Mouse (Mus musculus) forebrain, embryonic 16.5 days (tissue): ENCODE measurements at regions not wholly inside any gene's neighbourhood (a gene's known extent, or its start where the extent isn't known, plus 50 kb on each side); places are given as distances from the start of the nearest gene placed in this dataset.

Experiments used
- ATAC-seq: fragments of 200-750 bp; cut with Nextera tagmentation; 2 replicates; pipeline ENCODE4 v1.8.0; 2017; ENCODE audit warnings: mild to moderate bottlenecking, moderate library complexity
- H3K27ac ChIP-seq: fragments of 300-500 bp; sonication (generic); 2 replicates; pipeline ENCODE4 v1.5.1; 2014; ENCODE audit warnings: low read length, control low read depth
- H3K27me3 ChIP-seq: fragments of 300-500 bp; sonication (generic); replicated peaks from 2 replicates; pipeline ENCODE4 v1.6.1; 2014; ENCODE audit warnings: low read length; ENCODE audit not compliant: control insufficient read depth, insufficient read depth
- H3K36me3 ChIP-seq: fragments of 300-500 bp; sonication (generic); 2 replicates; pipeline ENCODE4 v1.6.1; 2014; ENCODE audit not compliant: control insufficient read depth, insufficient read depth
- H3K4me1 ChIP-seq: fragments of 300-500 bp; sonication (generic); replicated peaks from 2 replicates; pipeline ENCODE4 v1.6.1; 2014; ENCODE audit warnings: low read length; ENCODE audit not compliant: control insufficient read depth, insufficient read depth
- H3K4me2 ChIP-seq: fragments of 300-500 bp; sonication (generic); 2 replicates; pipeline ENCODE4 v1.6.1; 2014; ENCODE audit warnings: mild to moderate bottlenecking, low read length, control low read depth
- H3K4me3 ChIP-seq: fragments of 300-500 bp; sonication (generic); replicated peaks from 2 replicates; pipeline ENCODE4 v1.5.1; 2014; ENCODE audit warnings: mild to moderate bottlenecking, low read length, control low read depth
- H3K9ac ChIP-seq: fragments of 300-500 bp; sonication (generic); replicated peaks from 2 replicates; pipeline ENCODE4 v1.6.1; 2014; ENCODE audit warnings: low read depth, low read length, control low read depth
- H3K9me3 ChIP-seq: fragments of 300-500 bp; sonication (generic); 2 replicates; pipeline ENCODE4 v1.6.1; 2016; ENCODE audit warnings: low read length; ENCODE audit not compliant: control insufficient read depth
- WGBS: fragments of 180-500 bp; shearing (Covaris S2); extraction: QIAGEN DNeasy Blood & Tissue Kit; methylation state at CpG from one replicate; pipeline ENCODE4 v1.1.7; 2014; 5-methylcytosine and 5-hydroxymethylcytosine counted together

GRCm38 (mm10) chr1:193715328-193715727 lies 345.2 kb upstream of the Camk1g start:
- Histone ChIP-seq H3K4me3 (no peak overlapping the region), H3K27ac (no peak overlapping the region), H3K36me3 (no peaks in the 10 kb centered on the region), H3K9ac (no peak overlapping the region), H3K9me3 (no peaks in the 10 kb centered on the region), H3K27me3 (no peaks in the 10 kb centered on the region), H3K4me2 (no peak overlapping the region), H3K4me1 (peaks cover 6% of the 10 kb centered on the region; the same call in 1 of the 2 replicates)
- WGBS: 85% methylated on average over 4 of the region's 4 CpGs
- ATAC-seq: no peak

DNA sequence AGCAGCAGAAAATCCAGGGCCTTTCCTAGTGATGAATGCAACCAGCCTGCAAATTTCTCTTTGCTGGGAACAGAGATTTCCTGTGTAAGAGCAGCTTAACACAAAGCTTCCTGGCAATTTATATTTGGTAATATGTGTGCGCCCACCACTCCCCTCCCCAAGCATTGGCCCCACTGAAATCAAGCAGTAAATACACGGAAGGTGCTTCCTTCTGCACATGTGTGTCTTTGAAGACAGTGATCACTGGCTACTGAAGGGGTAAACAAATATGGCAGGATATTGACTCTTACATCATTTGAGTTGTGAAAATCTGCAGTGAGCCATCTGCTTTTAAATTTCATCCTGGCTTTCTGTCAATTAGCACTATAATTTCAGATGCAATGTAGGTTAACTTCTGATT lies 344.5 kb upstream of the Camk1g start:
- peaks cover 6% of the 10 kb centered on the region; the same call in 1 of the 2 replicates for H3K4me1 ChIP-seq
- H3K9ac ChIP-seq: no peak overlapping the region
- no peaks in the 10 kb centered on the region for H3K36me3 ChIP-seq
- peak overlapping the region; percentile 73 for H3K27ac ChIP-seq
- no peaks in the 10 kb centered on the region for H3K9me3 ChIP-seq
- 67% methylated on average over 2 of the region's 2 CpGs for WGBS
- no peaks in the 10 kb centered on the region for H3K27me3 ChIP-seq
- H3K4me3 ChIP-seq: no peak overlapping the region
- peak; percentile 36; the same call in 1 of the 2 replicates for ATAC-seq
- no peak overlapping the region for H3K4me2 ChIP-seq

- H3K4me2 ChIP-seq: no peak overlapping the region
- peaks cover 10% of the 10 kb centered on the region for H3K4me1 ChIP-seq
- no peaks in the 10 kb centered on the region for H3K36me3 ChIP-seq
- no peaks in the 10 kb centered on the region for H3K27me3 ChIP-seq
- no peak for ATAC-seq
- H3K4me3 ChIP-seq: no peak overlapping the region
- no peaks in the 10 kb centered on the region for H3K9me3 ChIP-seq
- WGBS: 35% methylated on average over 2 of the region's 2 CpGs
- H3K9ac ChIP-seq: no peak overlapping the region
- H3K27ac ChIP-seq: no peak overlapping the region
These were observed 335.1 kb upstream of the Camk1g start for GRCm38 (mm10) chr1:193705205-193705604.

- Histone ChIP-seq H3K27me3 (no peaks in the 10 kb centered on the region), H3K4me1 (peaks cover 22% of the 10 kb centered on the region), H3K27ac (peak overlapping the region; percentile 2; the same call in 1 of the 2 replicates), H3K36me3 (no peaks in the 10 kb centered on the region), H3K4me2 (peak overlapping the region; percentile 45), H3K9ac (peak overlapping the region; percentile 27), H3K4me3 (peak overlapping the region; percentile 21), H3K9me3 (no peaks in the 10 kb centered on the region)
- WGBS: 7% methylated on average over 15 of the region's 15 CpGs
- ATAC-seq: peak; percentile 61
These were observed 332.8 kb upstream of the Camk1g start for GRCm38 (mm10) chr1:193702707-193703419.

GRCm38 (mm10) chr1:193700217-193700616 lies 330.1 kb upstream of the Camk1g start:
- Histone ChIP-seq H3K36me3 (no peaks in the 10 kb centered on the region), H3K4me1 (peaks cover 22% of the 10 kb centered on the region), H3K27me3 (no peaks in the 10 kb centered on the region), H3K4me2 (no peak overlapping the region), H3K9me3 (no peaks in the 10 kb centered on the region), H3K4me3 (no peak overlapping the region), H3K27ac (no peak overlapping the region), H3K9ac (no peak overlapping the region)
- WGBS: 59% methylated on average over 3 of the region's 3 CpGs
- ATAC-seq: no peak

DNA sequence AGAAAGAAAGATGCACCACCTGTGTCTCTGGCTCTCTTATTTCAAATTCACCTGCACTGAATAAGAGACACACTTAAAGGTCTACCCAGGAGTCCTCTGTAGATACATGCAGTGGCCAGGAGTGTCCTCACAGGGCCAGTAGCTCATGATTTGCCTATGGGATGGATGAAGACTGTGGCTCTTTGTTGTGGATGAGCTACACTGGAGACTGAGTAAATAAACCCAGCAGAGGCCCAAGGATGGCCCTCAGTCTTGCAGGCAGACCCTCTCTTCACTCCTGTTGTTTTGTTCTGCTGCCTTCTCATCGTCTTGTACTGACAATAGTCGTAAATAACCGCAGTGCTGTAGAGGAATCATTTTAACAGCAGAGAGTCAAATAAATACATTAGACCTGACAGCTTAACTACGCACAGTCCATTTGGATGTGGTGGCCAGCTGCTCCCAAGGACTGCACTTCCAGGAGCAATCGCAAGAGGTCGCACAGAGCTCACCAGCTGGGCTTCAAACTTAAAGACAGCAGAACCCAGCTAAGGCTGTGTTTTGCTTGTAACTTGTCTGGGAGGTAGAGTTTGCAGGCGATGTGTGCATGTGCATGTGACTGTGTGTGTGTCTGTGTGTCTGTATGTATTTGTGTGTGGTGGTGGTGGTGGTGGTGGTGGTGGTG lies 328.6 kb upstream of the Camk1g start:
- H3K4me3 ChIP-seq: no peak overlapping the region
- H3K36me3 ChIP-seq: no peaks in the 10 kb centered on the region
- H3K4me1 ChIP-seq: peaks cover 22% of the 10 kb centered on the region
- H3K27ac ChIP-seq: no peak overlapping the region
- H3K27me3 ChIP-seq: no peaks in the 10 kb centered on the region
- H3K9ac ChIP-seq: no peak overlapping the region
- ATAC-seq: peak; percentile 52
- no peaks in the 10 kb centered on the region; the same call in 1 of the 2 replicates for H3K9me3 ChIP-seq
- WGBS: 11% methylated on average over 7 of the region's 7 CpGs
- H3K4me2 ChIP-seq: no peak overlapping the region

DNA sequence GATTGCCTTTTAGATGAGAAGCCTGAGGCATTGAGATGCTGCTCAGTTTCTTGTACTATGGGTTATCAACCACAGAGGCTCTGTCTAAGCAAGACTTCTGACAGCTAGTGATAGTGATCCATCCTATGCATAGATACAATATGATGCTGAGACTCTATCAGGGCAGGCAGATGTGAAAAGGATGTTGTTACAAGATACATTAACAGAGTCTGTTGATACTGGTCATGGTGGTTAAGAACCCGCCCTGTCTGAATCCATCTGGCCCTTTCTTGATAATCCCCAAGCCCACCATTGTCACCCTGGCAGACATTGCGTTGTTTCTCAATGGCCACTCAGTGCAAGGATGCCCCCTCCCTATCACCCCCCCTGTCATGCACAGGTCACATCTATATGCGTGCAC lies 327.8 kb upstream of the Camk1g start:
- Histone ChIP-seq H3K9ac (no peak overlapping the region), H3K4me3 (no peak overlapping the region), H3K9me3 (no peaks in the 10 kb centered on the region; the same call in 1 of the 2 replicates), H3K4me1 (peaks cover 21% of the 10 kb centered on the region), H3K36me3 (no peaks in the 10 kb centered on the region), H3K27me3 (no peaks in the 10 kb centered on the region), H3K4me2 (no peak overlapping the region), H3K27ac (no peak overlapping the region)
- WGBS: 91% methylated on average over 3 of the region's 3 CpGs
- ATAC-seq: no peak

GRCm38 (mm10) chr1:193697001-193697400 lies 326.9 kb upstream of the Camk1g start:
- no peak for ATAC-seq
- no peaks in the 10 kb centered on the region for H3K27me3 ChIP-seq
- H3K4me2 ChIP-seq: no peak overlapping the region
- no peaks in the 10 kb centered on the region for H3K36me3 ChIP-seq
- no peaks in the 10 kb centered on the region; the same call in 1 of the 2 replicates for H3K9me3 ChIP-seq
- no peak overlapping the region for H3K27ac ChIP-seq
- no peak overlapping the region for H3K4me3 ChIP-seq
- no peak overlapping the region for H3K9ac ChIP-seq
- H3K4me1 ChIP-seq: peaks cover 14% of the 10 kb centered on the region
- WGBS: 42% methylated on average over 4 of the region's 4 CpGs

- Histone ChIP-seq H3K4me1 (peaks cover 10% of the 10 kb centered on the region; the same call in 1 of the 2 replicates), H3K27ac (no peak overlapping the region), H3K9me3 (no peaks in the 10 kb centered on the region; the same call in 1 of the 2 replicates), H3K4me2 (no peak overlapping the region), H3K36me3 (no peaks in the 10 kb centered on the region), H3K4me3 (no peak overlapping the region), H3K9ac (no peak overlapping the region), H3K27me3 (no peaks in the 10 kb centered on the region)
- WGBS: 42% methylated on average over 3 of the region's 3 CpGs
- ATAC-seq: no peak
These were observed 322.9 kb upstream of the Camk1g start for GRCm38 (mm10) chr1:193692991-193693390.
